19 mouse cellular contexts compared by ENCODE assay signal in the genomic region with DNA sequence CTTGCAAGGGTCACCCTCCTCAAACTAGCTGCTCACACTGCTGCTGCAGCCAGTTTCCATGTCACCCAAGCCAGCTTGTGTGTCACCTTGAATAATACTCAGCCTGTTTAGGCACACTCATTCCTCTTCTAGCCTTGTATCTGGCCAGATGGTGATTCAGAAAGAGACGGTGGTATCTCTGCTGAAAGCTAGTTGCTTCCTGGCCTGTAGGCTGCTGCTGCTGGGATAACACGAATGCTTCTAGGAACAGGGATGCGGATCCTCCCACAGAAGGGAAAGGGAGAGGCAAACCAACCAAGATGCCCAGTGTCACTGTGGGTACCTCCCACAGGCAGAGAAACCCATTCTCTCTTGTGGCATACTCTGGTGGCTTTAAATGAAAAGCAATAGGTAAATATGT.
"Had no signal": no experiment of that assay in that cellular context is flagged by ENCODE, and none has a peak within 500 bp of the region (broad histone marks: within the 10 kb centered on the region; RNA-seq: fewer than 3 reads in every experiment).

No protein-coding gene starts in this region.

- DNase-seq: kidney, adult 18-20 months; kidney, adult 9 months; kidney, postnatal 14 days; kidney, postnatal 4 days; liver, postnatal 0 days; thymus, adult 2 months; thymus, postnatal 14 days; thymus, postnatal 4 days had no signal

- H3K9me3 ChIP-seq: midbrain, embryonic 12.5 days; midbrain, embryonic 15.5 days; neural tube, embryonic 15.5 days had no signal

- H3K4me2 ChIP-seq: lung, embryonic 14.5 days; midbrain, embryonic 12.5 days; midbrain, embryonic 15.5 days; neural tube, embryonic 12.5 days; neural tube, embryonic 15.5 days had no signal

- H3K36me3 ChIP-seq: midbrain, embryonic 12.5 days; midbrain, embryonic 15.5 days; neural tube, embryonic 12.5 days; neural tube, embryonic 15.5 days had no signal

- H3K27me3 ChIP-seq: midbrain, embryonic 12.5 days; midbrain, embryonic 15.5 days; neural tube, embryonic 12.5 days; neural tube, embryonic 15.5 days had no signal

- ATAC-seq: inflammation-experienced regulatory T-cells, adult 6 months; intestine, embryonic 16.5 days; liver, postnatal 0 days; lung, postnatal 0 days; midbrain, embryonic 15.5 days had no signal

- H3K9ac ChIP-seq: liver, embryonic 14.5 days; liver, postnatal 0 days; lung, embryonic 14.5 days; midbrain, embryonic 12.5 days; midbrain, embryonic 15.5 days; neural tube, embryonic 12.5 days; neural tube, embryonic 15.5 days had no signal

- H3K27ac ChIP-seq: liver, embryonic 14.5 days; macrophage; midbrain, embryonic 12.5 days; midbrain, embryonic 15.5 days; neural tube, embryonic 12.5 days; neural tube, embryonic 15.5 days; stomach, postnatal 0 days had no signal

- H3K4me3 ChIP-seq: midbrain, embryonic 12.5 days; midbrain, embryonic 15.5 days; neural tube, embryonic 12.5 days; neural tube, embryonic 15.5 days had no signal
